Mouse (Mus musculus) ES-E14 (cell line): Measurements from ENCODE around the gene Prr5l. TPM values are rescaled to one million over a fixed set of nuclear protein-coding genes. Genes with fewer than 3 reads are reported as not detected.

Experiments used
- DNase-seq: peaks from one replicate; pipeline ENCODE4 v3.0.0-alpha.2; 2013; ENCODE audit warnings: low read depth, low spot score
- H3K27ac ChIP-seq: 2 replicates; pipeline ENCODE4 v1.5.1; 2012; ENCODE audit warnings: low read depth, mild to moderate bottlenecking, low read length, moderate library complexity, mixed read lengths; ENCODE audit not compliant: poor library complexity, insufficient read depth, severe bottlenecking
- H3K36me3 ChIP-seq: 2 replicates; pipeline ENCODE4 v1.6.1; 2012; ENCODE audit warnings: mild to moderate bottlenecking, low read length, moderate library complexity, mixed read lengths; ENCODE audit not compliant: control insufficient read depth, poor library complexity, insufficient read depth, severe bottlenecking
- H3K4me1 ChIP-seq, 2 experiments: fragments of 150-350 bp in 1 of 2; sonication (generic) in 1 of 2; 2 replicates each; pipeline ENCODE4 v1.6.1; 2012; ENCODE audit warnings: low read length in 2 of 2, mild to moderate bottlenecking in 1 of 2, mixed read lengths in 1 of 2; ENCODE audit not compliant: control insufficient read depth in 2 of 2, insufficient read depth in 2 of 2, poor library complexity in 1 of 2
- H3K4me3 ChIP-seq, 2 experiments: fragments of 150-350 bp in 1 of 2; sonication (generic) in 1 of 2; 2 replicates each; pipeline ENCODE4 v1.5.1; 2012; ENCODE audit warnings: low read length in 2 of 2, low read depth in 1 of 2, mild to moderate bottlenecking in 1 of 2, mixed read lengths in 1 of 2; ENCODE audit not compliant: insufficient read depth in 1 of 2, poor library complexity in 1 of 2, severe bottlenecking in 1 of 2
- H3K9ac ChIP-seq: 2 replicates; pipeline ENCODE4 v1.6.1; 2012; ENCODE audit warnings: low read depth, mild to moderate bottlenecking, low read length, mixed read lengths; ENCODE audit not compliant: poor library complexity, insufficient read depth, severe bottlenecking
- H3K9me3 ChIP-seq: fragments of 150-350 bp; sonication (generic); 2 replicates; pipeline ENCODE4 v1.6.1; 2012; ENCODE audit warnings: low read depth, mild to moderate bottlenecking, low read length; ENCODE audit not compliant: control insufficient read depth, insufficient read depth
- CHD2 ChIP-seq: IDR thresholded peaks from 2 replicates; pipeline ENCODE4 v1.6.1; 2014; ENCODE audit warnings: mild to moderate bottlenecking, low read depth, low read length, inconsistent platforms
- HCFC1 ChIP-seq: IDR thresholded peaks from 2 replicates; pipeline ENCODE4 v1.6.1; 2012; ENCODE audit warnings: low read length, inconsistent platforms, borderline replicate concordance; ENCODE audit not compliant: insufficient read depth
- MAFK ChIP-seq: IDR thresholded peaks from 2 replicates; pipeline ENCODE4 v1.6.1; 2014; ENCODE audit warnings: mild to moderate bottlenecking, low read depth, low read length, inconsistent platforms; ENCODE audit not compliant: insufficient read depth
- ZC3H11A ChIP-seq: IDR thresholded peaks from 2 replicates; pipeline ENCODE4 v1.6.1; 2012; ENCODE audit warnings: low read depth, mild to moderate bottlenecking, inconsistent platforms, low read length, borderline replicate concordance
- ZNF384 ChIP-seq: IDR thresholded peaks from 2 replicates; pipeline ENCODE4 v1.6.1; 2012; ENCODE audit warnings: low read depth, low read length, inconsistent platforms
- in situ Hi-C, 2 experiments: fragments of 600-800 bp; cut with MboI; formaldehyde crosslinking; loops; one replicate each; pipeline ENCODE4 v1.15.1; 2025; ENCODE audit warnings: low sequenced_read_pairs in 2 of 2, inconsistent platforms in 1 of 2; ENCODE audit not compliant: unreplicated experiment in 2 of 2
- total RNA-seq: library from RNA; depleted of rRNA; stranded (reverse); fragments of 300-350 nt; gene quantifications from 2 replicates; pipeline ENCODE4 v1.2.3, GENCODE M21; 2012

Gene Prr5l
- total RNA-seq, 1 experiment, result 4.5 TPM

GRCm38 (mm10) chr2:101814272-101814625, 68.6 kb downstream of the Prr5l start:
- Histone ChIP-seq H3K4me1 (peaks cover 0 to 3% of the 10 kb centered on the region in 2 experiments; a peak in 2 of 4 replicates), H3K36me3 (no peaks in the 10 kb centered on the region), H3K9ac (no peak overlapping the region), H3K4me3 (no peak overlapping the region), H3K9me3 (no peaks in the 10 kb centered on the region), H3K27ac (no peak overlapping the region)
- no peak for TF ChIP-seq ZNF384
- TF ChIP-seq CHD2, result no peak
- no peak for TF ChIP-seq ZC3H11A
- TF ChIP-seq HCFC1, result no peak
- no peak for TF ChIP-seq MAFK
- in situ Hi-C loops, result no loop called here
- no peak for DNase-seq

GRCm38 (mm10) chr2:101813581-101814271, 69.1 kb downstream of the Prr5l start:
- in situ Hi-C loops, result no loop called here
- Histone ChIP-seq H3K4me1 (peaks cover 0 to 3% of the 10 kb centered on the region in 2 experiments; a peak in 2 of 4 replicates), H3K9ac (no peak overlapping the region), H3K27ac (no peak overlapping the region), H3K9me3 (no peaks in the 10 kb centered on the region), H3K4me3 (no peak overlapping the region), H3K36me3 (no peaks in the 10 kb centered on the region)
- TF ChIP-seq CHD2, result no peak
- no peak for TF ChIP-seq ZNF384
- TF ChIP-seq ZC3H11A, result no peak
- no peak for TF ChIP-seq HCFC1
- no peak for TF ChIP-seq MAFK
- no peak for DNase-seq

- no peak overlapping the region for H3K27ac ChIP-seq
- DNase-seq, result no peak
- in situ Hi-C loops, result no loop called here
- no peaks in the 10 kb centered on the region for H3K36me3 ChIP-seq
- TF ChIP-seq CHD2 (no peak), ZC3H11A (no peak), ZNF384 (no peak), MAFK (no peak)
- H3K4me3 ChIP-seq, result no peak overlapping the region
- H3K9ac ChIP-seq, result no peak overlapping the region
- no peaks in the 10 kb centered on the region for H3K9me3 ChIP-seq
- H3K4me1 ChIP-seq, result peaks cover 0 to 3% of the 10 kb centered on the region in 2 experiments; a peak in 2 of 4 replicates
Observed at GRCm38 (mm10) chr2:101811925-101812324, 70.9 kb downstream of the Prr5l start.

GRCm38 (mm10) chr2:101810774-101811173, 72.1 kb downstream of the Prr5l start:
- in situ Hi-C loops, result no loop called here
- Histone ChIP-seq H3K9ac (no peak overlapping the region), H3K9me3 (no peaks in the 10 kb centered on the region), H3K4me3 (no peak overlapping the region), H3K4me1 (peaks cover 0 to 3% of the 10 kb centered on the region in 2 experiments; a peak in 2 of 4 replicates), H3K27ac (no peak overlapping the region), H3K36me3 (no peaks in the 10 kb centered on the region)
- DNase-seq, result no peak
- TF ChIP-seq ZNF384 (no peak), ZC3H11A (no peak)

GRCm38 (mm10) chr2:101809640-101810305, 73.1 kb downstream of the Prr5l start:
- in situ Hi-C loops, result no loop called here
- no peaks in the 10 kb centered on the region for H3K36me3 ChIP-seq
- H3K4me3 ChIP-seq, result no peak overlapping the region
- H3K9me3 ChIP-seq, result no peaks in the 10 kb centered on the region
- no peak overlapping the region for H3K9ac ChIP-seq
- TF ChIP-seq ZC3H11A (no peak), CHD2 (no peak), MAFK (no peak), HCFC1 (no peak), ZNF384 (no peak)
- no peak overlapping the region for H3K27ac ChIP-seq
- H3K4me1 ChIP-seq, result peaks cover 0 to under 1% of the 10 kb centered on the region in 2 experiments; a peak in 2 of 4 replicates
- DNase-seq, result no peak
